Mouse (Mus musculus) left cerebral cortex, postnatal 25 days (tissue): ENCODE measurements around the gene Olfr1378. TPM values are rescaled to one million over a fixed set of nuclear protein-coding genes. Genes with fewer than 3 reads are reported as not detected.

Experiments used
- DNase-seq, 2 experiments: peaks; one replicate each; pipeline ENCODE4 v3.0.0; 2022; ENCODE audit warnings: low spot score in 2 of 2, mixed read lengths in 1 of 2
- intact Hi-C: fragments of 180-260 bp; cut with DNase I; formaldehyde crosslinking; loops from one replicate; pipeline ENCODE4 v1.15.1; 2025
- total RNA-seq, 2 experiments: library from RNA; stranded (reverse); gene quantifications; 2 replicates each; pipeline ENCODE4 v1.2.3; 2021

Olfr1378 gene
- total RNA-seq = not detected

DNA sequence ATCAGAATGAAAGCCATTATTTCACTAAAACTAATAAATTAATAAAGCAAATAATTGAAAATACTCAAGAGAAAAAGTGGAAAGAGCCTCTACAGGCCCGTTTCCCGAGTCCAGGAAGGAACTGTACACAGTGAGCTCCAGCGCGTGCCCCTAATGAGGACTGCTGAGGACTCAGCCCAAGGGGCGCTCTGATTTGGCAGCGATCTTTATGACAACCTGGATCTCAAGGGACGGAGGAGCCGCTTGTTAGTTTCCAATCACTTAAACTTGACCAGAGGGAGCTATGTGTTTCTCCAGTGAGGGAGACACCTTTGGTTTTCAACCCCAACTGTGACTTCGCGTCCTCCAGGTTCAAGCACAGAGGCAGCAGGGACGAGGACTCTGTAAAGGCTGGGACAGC is at the start of gene Olfr1378:
Gene Olfr1378 (plus strand): TSS at position 301 of the 400 bp plus-strand sequence.
- no peak for DNase-seq
- intact Hi-C loops = no loop called here

DNA sequence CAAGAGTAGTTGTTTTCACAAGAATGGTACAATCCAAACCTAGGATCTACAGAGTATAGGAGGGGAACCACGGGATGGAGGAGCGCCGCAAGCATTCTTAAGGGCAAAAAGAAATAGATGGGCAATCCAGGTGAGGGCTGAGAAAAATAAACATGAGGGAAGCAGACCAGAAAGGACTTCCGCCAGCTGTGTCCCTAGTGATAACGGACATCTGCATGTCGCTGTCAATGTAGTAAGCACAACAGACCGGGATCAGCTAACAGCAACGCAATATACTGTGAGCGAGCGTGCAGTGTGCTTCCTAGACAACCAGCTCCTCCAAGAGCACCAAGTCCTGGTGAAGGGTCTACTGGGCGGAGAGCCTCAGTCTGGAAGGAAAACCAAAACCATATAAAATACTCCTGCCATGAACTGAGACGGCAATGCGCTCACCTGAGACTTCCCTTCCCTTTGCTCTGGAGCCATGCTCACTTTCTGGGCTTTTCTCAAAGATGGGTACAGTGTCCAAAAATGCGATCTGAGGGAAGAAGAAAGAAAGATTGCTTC is 35.8 kb upstream of the Olfr1378 start:
- peak in 1 of 2 experiments; percentile 23 for DNase-seq
- intact Hi-C loops = loop anchor here (1.0 to 5.0 kb wide), 4 partner anchors 14 to 127 kb away; partner anchors contain the start of genes Zfp2, Zfp354a, Zfp354c and Zfp454

DNA sequence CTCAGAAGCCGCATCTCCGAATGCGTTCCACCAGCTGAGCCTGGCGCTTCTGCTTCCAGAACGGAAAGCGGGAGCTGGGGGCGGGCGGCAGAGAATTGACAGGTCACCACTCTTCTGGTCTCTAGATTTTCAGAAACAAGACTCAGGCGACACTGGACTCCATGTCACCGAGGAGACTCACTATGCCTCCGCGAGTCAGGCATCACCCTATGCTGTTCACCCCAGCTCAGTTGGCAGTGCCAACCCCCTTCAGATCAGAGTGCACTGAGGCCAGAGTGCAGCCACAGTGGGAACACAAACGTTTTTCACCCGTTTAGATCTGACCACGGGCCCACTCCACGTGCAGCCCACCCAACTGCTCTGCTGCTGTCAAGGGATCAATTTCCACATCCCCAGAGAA is 35.3 kb upstream of the Olfr1378 start:
- no peak for DNase-seq
- intact Hi-C loops = loop anchor here (1.0 to 5.0 kb wide), 4 partner anchors 15 to 126 kb away; partner anchors contain the start of genes Zfp2, Zfp354a, Zfp354c and Zfp454

DNA sequence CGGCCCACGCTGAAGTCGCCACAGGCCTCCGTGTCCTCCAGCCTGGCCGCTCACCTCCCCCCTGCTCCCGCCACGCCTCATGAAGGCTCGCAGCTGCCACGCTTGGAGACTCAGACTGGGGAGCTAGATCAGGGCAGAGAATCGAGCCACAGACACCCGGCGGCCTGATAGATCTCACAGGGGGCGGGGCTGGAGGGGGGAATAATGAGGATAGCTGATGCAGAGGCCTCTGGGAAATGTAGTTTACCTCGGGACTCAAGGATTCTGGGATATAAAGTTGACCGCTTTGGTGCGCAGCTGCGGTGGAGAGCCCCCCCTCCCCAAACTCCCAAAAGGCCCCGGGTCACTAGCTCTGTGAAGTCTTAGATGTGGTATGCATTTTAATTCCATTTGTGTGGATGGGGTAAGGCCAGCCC is 34.9 kb upstream of the Olfr1378 start, which contains the start of gene Zfp354b:
Gene Zfp354b (minus strand): TSS at position 183 of the 416 bp plus-strand sequence.
- peak; percentile 85 to 95 for DNase-seq
- intact Hi-C loops = loop anchor here (1.0 to 5.0 kb wide), 4 partner anchors 15 to 126 kb away; partner anchors contain the start of genes Zfp2, Zfp354a, Zfp354c and Zfp454

DNA sequence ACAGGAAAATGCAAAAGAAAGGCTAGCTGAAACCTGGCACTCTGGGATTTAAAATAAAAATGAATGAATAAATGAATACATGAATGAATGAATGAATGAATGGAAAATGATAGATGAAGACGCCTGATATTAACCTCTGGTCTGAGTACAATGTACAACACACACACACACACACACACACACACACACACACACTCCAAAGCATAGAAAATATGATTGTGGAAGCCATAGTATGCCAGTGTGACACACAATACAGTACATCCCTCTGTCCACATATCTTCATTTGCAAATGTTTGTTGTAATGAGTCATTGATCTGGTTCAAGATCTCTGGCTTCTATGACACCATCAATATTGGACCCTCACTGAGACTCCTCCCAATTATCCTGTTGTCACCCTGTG is 34.3 kb upstream of the Olfr1378 start:
- intact Hi-C loops = loop anchor here (5.0 kb wide), 2 partner anchors 105 to 125 kb away; partner anchors contain the start of genes Zfp354a and Zfp354c
- no peak for DNase-seq

DNA sequence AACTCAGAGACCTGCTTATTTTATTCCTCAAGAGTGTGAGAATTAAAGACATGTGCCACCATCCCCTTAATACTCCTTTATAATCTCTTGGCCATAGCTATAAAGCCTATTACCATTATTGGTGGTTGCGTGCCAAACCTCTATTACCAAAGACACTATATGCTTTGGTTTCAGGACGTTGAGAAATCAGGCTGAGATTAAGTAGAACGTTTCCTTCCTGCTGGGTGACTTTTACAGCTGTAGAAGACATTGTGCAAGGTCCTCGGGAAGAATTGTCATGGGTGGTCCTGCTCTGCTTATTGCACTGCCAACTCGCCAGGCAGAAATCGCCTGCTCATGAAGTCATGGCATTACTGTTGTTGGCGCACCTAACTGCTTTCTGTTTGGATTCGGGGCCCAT is 27.9 kb upstream of the Olfr1378 start:
- no peak for DNase-seq
- intact Hi-C loops = no loop called here

DNA sequence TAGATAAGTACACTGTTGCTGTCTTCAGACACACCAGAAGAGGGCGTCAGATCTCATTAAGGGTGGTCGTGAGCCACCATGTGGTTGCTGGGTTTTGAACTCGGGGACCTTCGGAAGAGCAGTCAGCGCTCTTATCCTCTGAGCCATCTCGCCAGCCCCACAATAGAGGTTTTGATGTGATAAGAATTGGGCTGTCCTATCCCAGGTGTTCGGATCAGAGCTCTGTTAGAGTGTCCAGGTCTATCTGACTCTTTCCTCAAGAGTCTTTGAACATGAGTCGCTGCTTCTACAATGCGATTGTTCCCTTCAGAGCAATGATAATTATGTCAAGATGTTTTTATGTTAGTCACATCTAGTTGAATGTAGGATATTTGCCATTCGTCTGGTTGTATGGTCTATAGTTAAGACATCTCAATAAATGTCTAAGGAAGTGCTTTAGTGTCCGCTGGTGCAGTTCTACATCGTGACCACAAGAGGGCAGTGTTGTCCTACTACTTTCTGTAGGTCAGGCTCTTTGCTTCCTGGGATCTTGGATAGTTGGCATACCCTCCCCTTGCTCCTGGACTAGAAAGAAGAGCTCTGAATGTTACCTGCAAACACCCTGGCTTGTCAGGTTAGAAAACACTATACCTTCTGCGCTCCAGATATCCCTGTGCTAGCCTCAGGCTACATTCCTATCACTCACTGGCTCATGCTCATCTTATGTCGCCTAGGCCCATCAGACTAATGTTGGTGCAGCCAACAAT is 26.5 kb upstream of the Olfr1378 start:
- DNase-seq = peak; percentile 31 to 36
- intact Hi-C loops = loop anchor here (1.0 to 5.0 kb wide), 4 partner anchors 94 to 598 kb away; no protein-coding TSS in a partner anchor

DNA sequence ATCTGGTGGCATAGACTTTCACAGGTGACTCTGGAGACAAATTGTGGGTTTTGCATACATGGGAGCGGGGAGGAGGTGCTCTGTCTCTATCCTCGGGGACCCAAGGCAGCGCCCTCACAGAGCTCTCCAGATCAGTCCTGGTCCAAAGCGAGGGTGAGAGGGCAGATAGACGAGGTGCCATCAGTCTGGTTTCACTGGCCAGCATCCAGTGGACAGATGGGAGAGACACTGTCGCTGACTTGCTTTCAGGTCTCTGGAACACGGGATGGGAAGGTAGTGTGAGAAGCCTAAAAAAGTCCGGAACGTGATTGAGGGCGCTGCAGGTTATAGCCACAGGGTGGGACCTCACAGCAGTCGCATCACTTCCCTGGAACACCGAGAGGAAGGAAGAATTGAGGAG is 23.9 kb upstream of the Olfr1378 start:
- DNase-seq = no peak
- intact Hi-C loops = loop anchor here (5.0 kb wide), 2 partner anchors 110 to 595 kb away; no protein-coding TSS in a partner anchor

DNA sequence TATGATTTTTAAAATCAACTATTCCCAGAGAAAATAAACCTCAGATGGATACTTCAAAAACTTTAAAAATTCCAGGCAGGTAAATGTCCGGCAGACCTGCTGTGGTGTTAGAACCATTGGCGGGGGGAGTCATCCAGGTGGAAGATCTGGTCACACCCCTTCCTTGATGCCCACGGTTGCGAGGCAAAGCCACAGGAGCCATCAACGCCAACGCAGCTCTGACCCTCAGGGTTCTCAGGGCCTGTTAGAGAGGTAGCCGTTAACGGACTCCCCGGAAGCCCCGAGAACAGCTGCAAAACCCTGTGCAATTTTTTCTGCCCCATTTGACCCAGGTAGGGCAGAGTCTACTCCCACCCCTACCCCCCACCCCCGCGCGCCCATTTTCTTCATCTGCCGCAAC is 22.8 kb upstream of the Olfr1378 start, which contains the start of gene 4933414I15Rik:
Gene 4933414I15Rik (minus strand): TSS at position 260 of the 400 bp plus-strand sequence.
- intact Hi-C loops = loop anchor here (5.0 kb wide), 2 partner anchors 109 to 594 kb away; no protein-coding TSS in a partner anchor
- no peak for DNase-seq

DNA sequence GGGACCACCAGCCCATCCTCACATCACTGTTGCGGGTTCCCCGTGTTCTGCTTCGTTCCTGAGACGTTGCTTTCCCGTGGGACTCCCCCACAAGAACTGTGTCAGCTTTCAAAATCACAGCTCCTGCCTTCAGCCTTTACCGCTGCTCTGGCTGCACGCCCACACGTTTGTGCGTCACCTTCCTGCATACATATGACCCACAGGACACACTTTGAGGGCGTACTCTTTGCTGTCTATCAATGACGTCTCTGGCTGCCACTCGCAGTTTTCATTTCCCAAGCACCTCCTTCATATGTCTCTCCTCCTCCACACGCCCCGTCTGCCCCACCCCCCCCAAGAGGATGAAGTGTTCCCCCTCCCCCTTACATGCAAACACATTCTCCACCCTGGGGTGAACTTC is 14.0 kb upstream of the Olfr1378 start:
- peak; percentile 17 to 39 for DNase-seq

DNA sequence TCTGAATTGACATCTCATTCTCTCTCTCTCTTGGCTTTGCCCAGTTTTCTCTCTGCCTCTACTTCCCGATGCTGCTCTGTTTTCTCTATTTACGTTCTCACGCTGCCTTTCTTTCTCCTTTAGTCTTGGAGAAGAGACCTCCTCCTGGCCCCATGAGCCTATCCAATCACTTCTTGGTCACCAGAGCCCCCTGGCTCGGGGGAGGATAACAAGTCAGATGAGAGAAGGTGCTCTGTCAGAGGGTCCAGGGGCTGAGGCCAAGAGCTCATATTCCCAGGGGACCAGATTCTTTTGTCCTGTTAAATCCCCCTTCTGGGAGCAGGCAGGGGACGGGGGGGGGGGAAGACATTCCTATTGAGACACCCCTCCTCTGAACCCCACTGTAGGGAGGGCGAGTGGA is 12.7 kb upstream of the Olfr1378 start, which contains the start of gene Prop1:
Gene Prop1 (minus strand): TSS at position 101 of the 400 bp plus-strand sequence.
- intact Hi-C loops = no loop called here
- DNase-seq = no peak

More for the DNA sequence above, 14.0 kb upstream of the Olfr1378 start:
- intact Hi-C loops = no loop called here

DNA sequence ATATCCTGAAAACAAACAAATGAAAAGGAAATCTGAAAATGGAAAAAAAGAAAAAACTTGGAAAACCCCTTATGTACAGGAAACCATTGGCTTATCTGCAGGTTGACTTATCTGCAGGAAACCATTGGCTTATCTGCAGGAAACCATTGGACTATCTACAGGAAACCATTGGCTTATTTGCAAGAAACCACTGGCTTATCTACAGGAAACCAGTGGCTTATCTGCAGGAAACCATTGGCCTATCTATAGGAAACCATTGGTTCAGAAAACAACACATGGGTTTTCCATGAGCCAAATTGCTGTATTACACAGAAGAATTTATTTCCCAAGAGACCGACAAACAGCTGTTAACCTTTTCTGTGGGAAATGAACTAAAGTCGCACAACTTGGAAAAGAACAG is 1.4 kb upstream of the Olfr1378 start:
- no peak for DNase-seq
- intact Hi-C loops = no loop called here

DNA sequence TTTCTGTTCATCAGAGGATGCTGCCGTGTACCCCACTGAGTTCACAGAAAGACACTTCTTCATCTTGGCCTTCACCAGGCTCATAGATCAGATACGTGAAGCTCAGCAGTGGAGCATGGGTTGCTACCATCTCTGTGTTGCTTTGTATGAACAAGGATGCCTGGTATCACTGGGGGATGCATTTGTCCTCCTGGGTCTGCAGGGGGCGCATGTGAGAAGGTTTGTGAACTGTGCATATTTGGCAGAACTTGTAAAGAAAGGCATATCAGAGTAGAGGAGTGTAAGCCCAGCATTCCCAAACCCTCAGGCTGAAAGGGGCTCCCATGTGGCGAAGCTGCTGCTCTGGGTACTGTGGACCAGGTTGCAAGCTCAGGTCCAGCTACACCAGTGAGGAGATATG is 10.9 kb downstream of the Olfr1378 start:
- DNase-seq = no peak
- intact Hi-C loops = no loop called here

DNA sequence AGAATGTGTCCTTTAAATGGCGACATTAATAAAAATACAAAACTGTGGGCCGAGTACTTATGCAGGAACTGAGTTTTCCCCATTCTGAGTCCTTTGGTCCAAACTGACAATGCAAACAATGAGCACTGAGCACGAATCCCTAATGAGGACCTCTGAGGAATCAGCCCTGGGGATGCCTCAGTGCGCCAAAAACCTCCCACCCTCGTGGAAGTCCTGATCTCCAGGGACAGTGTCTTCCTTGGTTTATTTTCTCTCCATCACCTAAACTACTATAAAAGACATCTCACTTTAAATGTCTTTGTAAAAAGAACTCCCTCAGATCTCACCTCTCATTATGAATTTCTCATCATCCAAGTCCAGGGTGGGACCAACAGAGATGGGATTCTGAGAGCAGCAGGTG is 15.3 kb downstream of the Olfr1378 start, which contains the start of gene Olfr1377:
Gene Olfr1377 (plus strand): TSS at position 301 of the 400 bp plus-strand sequence.
- no peak for DNase-seq
- intact Hi-C loops = no loop called here

DNA sequence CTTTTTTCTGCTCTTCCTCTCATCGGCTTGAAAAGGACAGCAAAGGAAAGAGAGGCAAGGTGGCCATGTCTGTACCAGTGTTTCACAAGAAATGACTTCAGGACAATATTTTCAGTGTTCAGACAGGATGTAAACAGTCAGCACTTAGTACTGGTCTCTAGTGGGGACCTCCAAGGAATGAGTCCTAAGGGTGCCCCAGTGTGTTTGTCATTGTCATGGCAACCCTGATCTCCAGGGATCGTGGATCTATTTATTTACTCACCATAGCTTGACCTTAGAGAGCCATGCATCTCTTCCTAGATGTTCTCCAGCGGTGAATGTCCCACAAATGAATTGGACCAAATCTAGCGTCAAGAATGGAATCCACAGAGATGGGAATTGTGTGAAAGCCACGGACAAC is 37.0 kb downstream of the Olfr1378 start, which contains the start of gene Olfr51:
Gene Olfr51 (plus strand): TSS at position 301 of the 400 bp plus-strand sequence.
- no peak for DNase-seq
- intact Hi-C loops = no loop called here

DNA sequence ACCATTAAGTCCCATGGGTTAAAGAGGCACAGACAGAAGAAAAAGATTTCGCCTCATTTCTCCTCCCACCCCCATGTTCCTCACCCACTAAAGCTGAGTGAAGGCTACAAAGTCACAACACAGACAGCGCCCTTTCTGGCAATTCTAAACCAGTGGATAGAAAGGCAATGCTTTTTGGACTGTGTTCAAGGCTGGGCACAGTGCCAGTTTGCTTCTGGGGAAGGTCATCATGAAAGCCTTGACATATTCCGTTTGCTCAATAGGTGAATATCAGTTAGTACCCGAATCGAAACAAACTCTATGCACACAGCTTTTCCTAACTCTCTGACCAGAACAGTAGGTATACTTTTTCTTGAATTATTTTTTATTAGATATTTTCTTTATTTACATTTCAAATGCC is 45.5 kb downstream of the Olfr1378 start:
- DNase-seq = no peak
- intact Hi-C loops = no loop called here

DNA sequence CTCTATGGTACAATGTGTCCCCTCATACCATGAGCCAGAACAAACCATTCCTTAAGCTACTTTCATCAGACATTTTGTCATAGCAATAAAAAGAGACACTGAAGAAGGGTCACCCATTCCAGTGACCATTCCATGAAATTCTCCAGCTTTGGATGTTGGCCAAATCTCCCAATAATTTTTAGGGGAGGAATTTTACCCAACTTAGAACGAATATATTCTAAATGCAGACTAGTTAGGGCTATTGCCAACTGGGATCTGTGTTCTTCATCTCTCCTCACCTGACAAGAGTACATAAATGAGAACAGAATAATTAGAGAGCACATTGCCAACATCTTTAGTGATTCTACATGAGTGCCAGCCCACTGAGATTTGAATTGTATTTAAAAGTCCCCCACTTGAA is 47.6 kb downstream of the Olfr1378 start, which contains the start of gene Olfr54:
Gene Olfr54 (plus strand): TSS at position 301 of the 400 bp plus-strand sequence.
- intact Hi-C loops = no loop called here
- no peak for DNase-seq

DNA sequence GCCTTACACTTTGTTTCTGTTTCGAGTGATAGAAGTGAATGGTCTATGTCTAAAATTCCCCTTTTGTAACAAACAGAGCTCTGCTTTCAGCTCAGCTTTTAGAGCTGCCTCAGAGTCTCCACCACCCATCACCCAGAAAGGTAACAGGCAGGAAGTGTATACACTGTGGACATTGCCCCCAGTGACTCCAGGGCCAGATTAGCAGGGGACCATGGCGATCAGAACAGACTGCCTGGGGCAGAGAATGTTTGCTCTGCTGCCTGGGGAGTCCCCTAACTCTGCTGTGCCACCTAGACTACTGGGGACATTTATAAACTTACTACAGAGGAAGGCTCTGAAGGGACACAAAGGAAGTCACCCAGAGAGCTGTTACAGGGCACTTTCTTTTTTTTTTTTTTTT is 50.0 kb downstream of the Olfr1378 start:
- no peak for DNase-seq
- intact Hi-C loops = no loop called here
